Mouse (Mus musculus) liver, embryonic 14.5 days (tissue): ENCODE results near the gene Bgn. TPM values are rescaled to one million over a fixed set of nuclear protein-coding genes. Genes with fewer than 3 reads are reported as not detected.

ENCODE experiments used
- ATAC-seq: fragments of 200-750 bp; cut with Nextera tagmentation; 2 replicates; pipeline ENCODE4 v1.8.0; 2017; ENCODE audit warnings: moderate number of reproducible peaks, mild to moderate bottlenecking, moderate library complexity; ENCODE audit not compliant: insufficient read depth
- DNase-seq, 3 experiments: peaks; one replicate each; pipeline ENCODE4 v3.0.0-alpha.2; 2012 to 2013; ENCODE audit warnings: low read depth in 3 of 3, low spot score in 3 of 3
- H3K27ac ChIP-seq: fragments of 300-500 bp; sonication (generic); 2 replicates; pipeline ENCODE4 v1.5.1; 2014; ENCODE audit warnings: moderate library complexity, mild to moderate bottlenecking, control low read depth, inconsistent platforms
- H3K27me3 ChIP-seq: fragments of 300-500 bp; sonication (generic); 2 replicates; pipeline ENCODE4 v1.6.1; 2014; ENCODE audit warnings: mild to moderate bottlenecking, low read length, moderate library complexity; ENCODE audit not compliant: control insufficient read depth, insufficient read depth
- H3K36me3 ChIP-seq: fragments of 300-500 bp; sonication (generic); replicated peaks from 2 replicates; pipeline ENCODE4 v1.6.1; 2014; ENCODE audit warnings: low read depth; ENCODE audit not compliant: control insufficient read depth, insufficient read depth
- H3K4me1 ChIP-seq, 2 experiments: fragments of 200-500 bp in 1 of 2; fragments of 300-500 bp in 1 of 2; sonication (generic) in 1 of 2; replicated peaks; 2 replicates each; pipeline ENCODE4 v1.6.1; 2012 to 2014; ENCODE audit warnings: antibody characterized with exemption in 1 of 2, inconsistent platforms in 1 of 2, low read length in 1 of 2; ENCODE audit not compliant: control insufficient read depth in 2 of 2, insufficient read depth in 2 of 2
- H3K4me2 ChIP-seq: fragments of 300-500 bp; sonication (generic); 2 replicates; pipeline ENCODE4 v1.6.1; 2014; ENCODE audit warnings: low read depth, mild to moderate bottlenecking, control low read depth, moderate library complexity
- H3K4me3 ChIP-seq, 2 experiments: fragments of 200-500 bp in 1 of 2; fragments of 300-500 bp in 1 of 2; sonication (generic) in 1 of 2; 2 replicates each; pipeline ENCODE4 v1.5.1; 2012 to 2014; ENCODE audit warnings: low read depth in 2 of 2, low read length in 2 of 2, mild to moderate bottlenecking in 2 of 2, control low read depth in 1 of 2, inconsistent platforms in 1 of 2, moderate library complexity in 1 of 2; ENCODE audit not compliant: insufficient read depth in 1 of 2
- H3K9ac ChIP-seq: fragments of 300-500 bp; sonication (generic); replicated peaks from 2 replicates; pipeline ENCODE4 v1.6.1; 2014; ENCODE audit warnings: mild to moderate bottlenecking, control low read depth, moderate library complexity
- H3K9me3 ChIP-seq: fragments of 300-500 bp; sonication (generic); 2 replicates; pipeline ENCODE4 v1.6.1; 2016; ENCODE audit warnings: low read length, mixed read lengths; ENCODE audit not compliant: control insufficient read depth
- CTCF ChIP-seq: IDR thresholded peaks from 2 replicates; pipeline ENCODE4 v1.5.1; 2016; ENCODE audit warnings: antibody characterized with exemption, low read depth, control low read depth
- EP300 ChIP-seq: IDR thresholded peaks from 2 replicates; pipeline ENCODE4 v1.6.1; 2016; ENCODE audit warnings: antibody characterized with exemption, low read depth
- WGBS: fragments of 180-500 bp; shearing (Covaris S2); extraction: QIAGEN DNeasy Blood & Tissue Kit; methylation state at CpG from one replicate; pipeline ENCODE4 v1.1.7; 2014; ENCODE audit not compliant: insufficient replicate concordance; 5-methylcytosine and 5-hydroxymethylcytosine counted together
- polyA plus RNA-seq, 2 experiments: library from polyadenylated mRNA; depleted of rRNA in 1 of 2; stranded (reverse) in 1 of 2; unstranded in 1 of 2; fragments of >200 nt; fragmentation: Nextera tagmentation in 1 of 2; extraction: Ambion mirVana in 1 of 2; gene quantifications; 2 replicates each; pipeline versions ENCODE4 v1.2.1 to v1.2.3; 2012 to 2014

Bgn gene
- polyA plus RNA-seq (2012; rRNA removed) (19.0 and 20.6 TPM in 2 replicates), polyA plus RNA-seq (2014; fragmentation: Nextera tagmentation; extraction: Ambion mirVana) (11.1 and 11.8 TPM in 2 replicates)

GRCm38 (mm10) chrX:73483484-73483810, at the start of gene Bgn:
Gene Bgn (plus strand): TSS chrX:73483602.
- Histone ChIP-seq H3K27me3 (no peaks in the 10 kb centered on the region; the same call in 1 of the 2 replicates), H3K36me3 (no peaks in the 10 kb centered on the region), H3K4me3 (peak within 1 kb of the TSS in 1 of 2 experiments; percentile 0; a peak in 1 of 4 replicates), H3K9ac (no peak within 1 kb of the TSS), H3K4me2 (no peak within 1 kb of the TSS), H3K4me1 (0 out of 4 replicates have a peak, but pooled peaks cover 0 to 1% of the 10 kb centered on the region in 2 experiments), H3K27ac (no peak within 1 kb of the TSS), H3K9me3 (no peaks in the 10 kb centered on the region)
- no peak for ATAC-seq
- DNase-seq: no peak
- TF ChIP-seq EP300: no peak
- no peak for TF ChIP-seq CTCF
- WGBS: 31% methylated on average over 14 of the region's 14 CpGs

- Histone ChIP-seq H3K9me3 (no peaks in the 10 kb centered on the region), H3K36me3 (no peaks in the 10 kb centered on the region), H3K27me3 (no peaks in the 10 kb centered on the region), H3K4me1 (no peaks in the 10 kb centered on the region), H3K4me2 (no peak within 1 kb of the TSS), H3K9ac (no peak within 1 kb of the TSS), H3K27ac (no peak within 1 kb of the TSS), H3K4me3 (no peak within 1 kb of the TSS)
- WGBS: 55% methylated on average over 11 of the region's 11 CpGs
- no peak for DNase-seq
- ATAC-seq: no peak
- TF ChIP-seq EP300 (no peak), CTCF (no peak)
Measured at GRCm38 (mm10) chrX:73435252-73435651, 48.1 kb upstream of the Bgn start, which contains the start of gene Trex2. Gene Trex2 (minus strand): TSS chrX:73435344.

- no peak for TF ChIP-seq EP300
- Histone ChIP-seq H3K4me1 (no peaks in the 10 kb centered on the region), H3K27me3 (no peaks in the 10 kb centered on the region), H3K9ac (no peak overlapping the region), H3K4me2 (no peak overlapping the region), H3K4me3 (no peak overlapping the region), H3K36me3 (no peaks in the 10 kb centered on the region), H3K27ac (no peak overlapping the region), H3K9me3 (no peaks in the 10 kb centered on the region)
- no peak for ATAC-seq
- DNase-seq: no peak
- 48% methylated on average over 2 of the region's 2 CpGs for WGBS
Measured at GRCm38 (mm10) chrX:73441428-73441827, 42.0 kb upstream of the Bgn start.

- DNase-seq: peak in 1 of 3 experiments; percentile 30
- Histone ChIP-seq H3K9ac (no peak overlapping the region), H3K9me3 (no peaks in the 10 kb centered on the region), H3K4me1 (no peaks in the 10 kb centered on the region), H3K36me3 (no peaks in the 10 kb centered on the region), H3K4me2 (no peak overlapping the region), H3K4me3 (no peak overlapping the region), H3K27me3 (no peaks in the 10 kb centered on the region), H3K27ac (no peak overlapping the region)
- no peak for ATAC-seq
- TF ChIP-seq EP300: no peak
- TF ChIP-seq CTCF: peak; percentile 81
- WGBS: 21% methylated on average over 2 of the region's 2 CpGs
Measured at GRCm38 (mm10) chrX:73451949-73452348, 31.5 kb upstream of the Bgn start.

GRCm38 (mm10) chrX:73458877-73459392, 24.5 kb upstream of the Bgn start, which contains the start of gene Haus7:
Gene Haus7 (minus strand): TSS chrX:73459044.
- H3K4me3 ChIP-seq: peak within 1 kb of the TSS; percentile 67 to 92
- H3K9me3 ChIP-seq: no peaks in the 10 kb centered on the region
- no peaks in the 10 kb centered on the region for H3K27me3 ChIP-seq
- WGBS: 17% methylated on average over 26 of the region's 26 CpGs
- DNase-seq (peak; percentile 86 to 90 (median 89)), ATAC-seq (peak; percentile 100)
- H3K4me1 ChIP-seq: peaks cover 0 to 7% of the 10 kb centered on the region in 2 experiments; a peak in 3 of 4 replicates
- H3K36me3 ChIP-seq: no peaks in the 10 kb centered on the region
- no peak within 1 kb of the TSS for H3K27ac ChIP-seq
- H3K9ac ChIP-seq: peak within 1 kb of the TSS; percentile 15
- peak; percentile 57 for TF ChIP-seq CTCF
- TF ChIP-seq EP300: no peak
- peak within 1 kb of the TSS; percentile 66 for H3K4me2 ChIP-seq
